Mouse (Mus musculus): ENCODE results near the gene Cda. TPM values are rescaled to one million over a fixed set of nuclear protein-coding genes. Genes with fewer than 3 reads are reported as not detected.

Cda gene
- total and polyA plus RNA-seq, 3 experiments = 12.4 to 26.1 TPM; not detected in 1

GRCm38 (mm10) chr4:138415991-138416390, 48.2 kb upstream of the Cda start:
- Histone ChIP-seq H3K36me3 (ENCODE audit: control insufficient read depth in 1 of 2, insufficient read depth in 2 of 2, low read length in 2 of 2) (no peaks in the 10 kb centered on the region), H3K4me3 (ENCODE audit: control insufficient read depth in 1 of 2, insufficient read depth in 1 of 2, low read depth in 2 of 2, low read length in 2 of 2) (no peak overlapping the region), H3K79me2 (ENCODE audit: control insufficient read depth, insufficient read depth, low read length, poor library complexity) (no peaks in the 10 kb centered on the region), H3K27ac (ENCODE audit: control insufficient read depth, low read depth, low read length) (no peak overlapping the region), H3K4me1 (ENCODE audit: control insufficient read depth in 1 of 2, insufficient read depth in 2 of 2, low read length in 2 of 2) (no peaks in the 10 kb centered on the region), H3K27me3 (ENCODE audit: control insufficient read depth in 1 of 2, insufficient read depth in 2 of 2, low read length in 2 of 2) (peaks cover 0 to 7% of the 10 kb centered on the region in 2 experiments; a peak in 2 of 4 replicates), H3K9ac (ENCODE audit: control insufficient read depth, low read depth, low read length, poor library complexity, severe bottlenecking) (no peak overlapping the region), H3K9me3 (replicated peaks; ENCODE audit: insufficient read depth, low read length) (no peaks in the 10 kb centered on the region)
- TF ChIP-seq SMC3 (IDR thresholded peaks at IDR 0.05; ENCODE audit: low read depth, low read length) = no peak
- no peak for TF ChIP-seq NELFE (IDR thresholded peaks at IDR 0.05; ENCODE audit: low read depth, low read length)
- no peak for TF ChIP-seq RCOR1 (IDR thresholded peaks at IDR 0.05; ENCODE audit: low read depth, low read length)
- no peak for TF ChIP-seq ZKSCAN1 (IDR thresholded peaks at IDR 0.05; ENCODE audit: low read depth, low read length)
- no peak for TF ChIP-seq POLR2A (IDR thresholded peaks at IDR 0.05; ENCODE audit: control insufficient read depth in 1 of 2, insufficient read depth in 1 of 2, low read depth in 1 of 2, low read length in 2 of 2, poor library complexity in 1 of 2)
- no peak for TF ChIP-seq CTCF (IDR thresholded peaks at IDR 0.05 in 2 of 3, conservative IDR thresholded peaks at IDR 0.05 in 1 of 3; ENCODE audit: control insufficient read depth in 1 of 3, insufficient read depth in 1 of 3, low read depth in 2 of 3, low read length in 3 of 3, poor library complexity in 1 of 3, severe bottlenecking in 1 of 3)
- TF ChIP-seq MXI1 (IDR thresholded peaks at IDR 0.05; ENCODE audit: low read depth, low read length) = no peak
- TF ChIP-seq ETS1 (IDR thresholded peaks at IDR 0.05; ENCODE audit: low read depth, low read length) = no peak
- TF ChIP-seq JUND (IDR thresholded peaks at IDR 0.05; ENCODE audit: low read depth, low read length) = no peak
- TF ChIP-seq RAD21 (IDR thresholded peaks at IDR 0.05; ENCODE audit: low read depth, low read length) = no peak
- no peak for TF ChIP-seq USF1 (IDR thresholded peaks at IDR 0.05; ENCODE audit: low read depth, low read length)
- no peak for TF ChIP-seq MAZ (IDR thresholded peaks at IDR 0.05; ENCODE audit: low read depth, low read length)
- no peak for TF ChIP-seq MAFK (IDR thresholded peaks at IDR 0.05; ENCODE audit: borderline replicate concordance, low read depth, low read length)
- no peak for TF ChIP-seq EP300 (IDR thresholded peaks at IDR 0.05; ENCODE audit: low read depth in 1 of 2, low read length in 2 of 2)
- no peak for TF ChIP-seq MAX (IDR thresholded peaks at IDR 0.05; ENCODE audit: low read length)
- TF ChIP-seq GATA1 (IDR thresholded peaks at IDR 0.05; ENCODE audit: low read depth, low read length) = no peak
- TF ChIP-seq KAT2A (conservative IDR thresholded peaks at IDR 0.05; ENCODE audit: low read depth, low read length) = no peak
- no peak for DNase-seq (ENCODE audit: low read depth, low spot score)

- Histone ChIP-seq H3K4me1 (ENCODE audit: control insufficient read depth in 1 of 2, insufficient read depth in 2 of 2, low read length in 2 of 2) (no peaks in the 10 kb centered on the region), H3K27me3 (ENCODE audit: control insufficient read depth in 1 of 2, insufficient read depth in 2 of 2, low read length in 2 of 2) (peaks cover 0 to 4% of the 10 kb centered on the region in 2 experiments; a peak in 2 of 4 replicates), H3K27ac (ENCODE audit: control insufficient read depth, low read depth, low read length) (no peak overlapping the region), H3K9ac (ENCODE audit: control insufficient read depth, low read depth, low read length, poor library complexity, severe bottlenecking) (no peak overlapping the region), H3K36me3 (ENCODE audit: control insufficient read depth in 1 of 2, insufficient read depth in 2 of 2, low read length in 2 of 2) (no peaks in the 10 kb centered on the region), H3K4me3 (ENCODE audit: control insufficient read depth in 1 of 2, insufficient read depth in 1 of 2, low read depth in 2 of 2, low read length in 2 of 2) (no peak overlapping the region), H3K79me2 (ENCODE audit: control insufficient read depth, insufficient read depth, low read length, poor library complexity) (no peaks in the 10 kb centered on the region), H3K9me3 (replicated peaks; ENCODE audit: insufficient read depth, low read length) (no peaks in the 10 kb centered on the region)
- TF ChIP-seq MAZ (IDR thresholded peaks at IDR 0.05; ENCODE audit: low read depth, low read length) (no peak), CHD2 (IDR thresholded peaks at IDR 0.05; ENCODE audit: low read length) (no peak), TAL1 (IDR thresholded peaks at IDR 0.05; ENCODE audit: low read length) (no peak), MXI1 (IDR thresholded peaks at IDR 0.05; ENCODE audit: low read depth, low read length) (no peak), MEF2A (IDR thresholded peaks at IDR 0.05; ENCODE audit: extremely low read depth, insufficient replicate concordance, low read depth, low read length, poor library complexity, severe bottlenecking) (no peak), UBTF (IDR thresholded peaks at IDR 0.05; ENCODE audit: borderline replicate concordance, insufficient read depth, low read depth, low read length) (no peak), ZC3H11A (IDR thresholded peaks at IDR 0.05; ENCODE audit: low read depth, low read length) (no peak)
- no peak for DNase-seq (ENCODE audit: low read depth, low spot score)
Measured at GRCm38 (mm10) chr4:138414725-138415124, 46.9 kb upstream of the Cda start.

All from MEL (cell line).